Mouse (Mus musculus) MEL-GATA-1-ER (cell line): ENCODE results near the gene Skap1.

Source experiments
- DNase-seq: peaks from one replicate; pipeline ENCODE4 v3.0.0-alpha.2; 2012; ENCODE audit warnings: low read depth; ENCODE audit errors: extremely low read depth

Skap1 gene

GRCm38 (mm10) chr11:96463986-96464715 lies at the start of gene Skap1:
Gene Skap1, plus strand, starts transcription at chr11:96464593.
- DNase-seq: no peak

- no peak for DNase-seq
Observed at GRCm38 (mm10) chr11:96421074-96421473, 43.3 kb upstream of the Skap1 start.

GRCm38 (mm10) chr11:96421517-96422265 lies 42.7 kb upstream of the Skap1 start:
- no peak for DNase-seq

- DNase-seq: no peak
Observed at GRCm38 (mm10) chr11:96425193-96425592, 39.2 kb upstream of the Skap1 start.

- no peak for DNase-seq
Observed at GRCm38 (mm10) chr11:96426191-96426590, 38.2 kb upstream of the Skap1 start.

GRCm38 (mm10) chr11:96426805-96427204 lies 37.6 kb upstream of the Skap1 start:
- DNase-seq: no peak

- DNase-seq: no peak
Observed at GRCm38 (mm10) chr11:96429062-96429461, 35.3 kb upstream of the Skap1 start.

GRCm38 (mm10) chr11:96429891-96430290 lies 34.5 kb upstream of the Skap1 start:
- DNase-seq: no peak

GRCm38 (mm10) chr11:96431871-96432270 lies 32.5 kb upstream of the Skap1 start:
- no peak for DNase-seq

- no peak for DNase-seq
Observed at GRCm38 (mm10) chr11:96434888-96435287, 29.5 kb upstream of the Skap1 start.

GRCm38 (mm10) chr11:96436525-96436924 lies 27.9 kb upstream of the Skap1 start:
- no peak for DNase-seq

GRCm38 (mm10) chr11:96438787-96439186 lies 25.6 kb upstream of the Skap1 start:
- no peak for DNase-seq

- DNase-seq: no peak
Observed at GRCm38 (mm10) chr11:96441546-96442185, 22.7 kb upstream of the Skap1 start.

- DNase-seq: no peak
Observed at GRCm38 (mm10) chr11:96442468-96442867, 21.9 kb upstream of the Skap1 start.

- no peak for DNase-seq
Observed at GRCm38 (mm10) chr11:96447931-96448330, 16.5 kb upstream of the Skap1 start.

- peak; percentile 20 for DNase-seq
Observed at GRCm38 (mm10) chr11:96455111-96455510, 9.3 kb upstream of the Skap1 start.

- no peak for DNase-seq
Observed at GRCm38 (mm10) chr11:96455699-96456326, 8.6 kb upstream of the Skap1 start.

- no peak for DNase-seq
Observed at GRCm38 (mm10) chr11:96456508-96457305, 7.7 kb upstream of the Skap1 start.

GRCm38 (mm10) chr11:96461766-96462165 lies 2.6 kb upstream of the Skap1 start:
- no peak for DNase-seq

- no peak for DNase-seq
Observed at GRCm38 (mm10) chr11:96462191-96462752, 2.1 kb upstream of the Skap1 start.

GRCm38 (mm10) chr11:96464716-96465060 lies 295 bp downstream of the Skap1 start:
- DNase-seq: no peak
